Mouse (Mus musculus): ENCODE measurements around the gene Nckap1l.

- no peak for TF ChIP-seq POLR2A (IDR thresholded peaks at IDR 0.05; ENCODE audit: control insufficient read depth, extremely low read depth, insufficient read depth, low read length, poor library complexity)
- no peak for TF ChIP-seq CTCF (IDR thresholded peaks at IDR 0.05; ENCODE audit: borderline replicate concordance, control insufficient read depth, extremely low read depth, insufficient read depth, low read length, poor library complexity)
Observed at GRCm38 (mm10) chr15:103427017-103427416, 26.6 kb upstream of the Nckap1l start.
